ENCODE assay signal across 10 mouse cellular contexts in the genomic region with DNA sequence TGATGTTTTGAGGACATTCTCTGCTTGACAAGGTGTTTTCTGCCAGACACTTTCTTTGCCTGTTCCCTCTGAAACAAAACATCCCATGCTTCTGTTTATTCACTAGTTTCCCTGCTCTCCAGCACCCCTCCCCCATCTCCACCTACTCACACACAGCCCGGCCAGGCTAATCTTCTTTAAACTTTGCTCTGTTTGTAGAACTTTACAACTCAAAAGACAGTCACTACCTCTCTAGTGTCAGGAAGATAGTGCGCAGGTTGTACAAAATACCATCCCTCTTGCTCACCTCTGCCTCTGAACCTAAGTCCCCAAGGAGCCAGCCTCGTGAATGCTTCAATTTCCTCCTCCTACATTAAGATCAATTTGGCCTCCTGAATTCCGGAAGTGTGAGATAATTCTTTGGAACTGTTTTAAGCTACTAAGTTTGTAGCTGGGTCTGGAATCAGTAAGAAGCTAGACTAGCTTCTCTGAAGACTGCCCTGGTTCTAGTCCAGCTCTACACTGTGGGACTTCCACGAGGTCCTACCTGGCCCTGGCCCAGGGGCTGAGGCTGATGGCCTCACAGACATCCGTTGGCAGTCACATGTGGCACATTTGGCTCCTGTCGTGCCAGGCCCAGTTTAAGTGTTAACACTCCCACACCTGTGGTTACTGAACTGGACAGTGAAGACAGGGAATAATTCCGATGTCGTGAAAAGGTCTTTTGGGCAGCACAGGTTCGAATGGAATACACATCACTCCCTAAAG. TPM values are rescaled to one million over a fixed set of nuclear protein-coding genes. Genes with fewer than 3 reads are reported as not detected.
DNase-seq lines count a peak whose midpoint lies in the region; ATAC-seq and TF ChIP-seq lines count a peak whose summit lies in the region.
"Had no signal": no experiment of that assay in that cellular context is flagged by ENCODE, and none has a peak within 500 bp of the region (broad histone marks: within the 10 kb centered on the region; RNA-seq: fewer than 3 reads in every experiment).

No protein-coding gene starts in this region.

- no peak for ATAC-seq in erythroid progenitor cell, adult 5-6 weeks (replicated peaks; ENCODE audit: low FRiP score, poor library complexity, severe bottlenecking)

- H3K27me3 ChIP-seq in heart, adult 2 months (ENCODE audit: control insufficient read depth, insufficient read depth, low read length): no peaks in the 10 kb centered on the region
- H3K27me3 ChIP-seq: limb, embryonic 12.5 days; neural tube, embryonic 13.5 days had no signal

- H3K36me3 ChIP-seq in heart, adult 2 months (ENCODE audit: control insufficient read depth, insufficient read depth, low read length): peaks cover 7% of the 10 kb centered on the region
- H3K36me3 ChIP-seq: limb, embryonic 12.5 days; neural tube, embryonic 13.5 days had no signal

- TF ChIP-seq POLR2A in heart, adult 2 months (IDR thresholded peaks at IDR 0.05; ENCODE audit: insufficient read depth, low read depth, low read length): no peak

- no peak overlapping the region; the same call in 1 of the 2 replicates for H3K4me3 ChIP-seq in brown adipose tissue, adult 24 weeks (ENCODE audit: insufficient read depth, low read depth, low read length)
- H3K4me3 ChIP-seq in heart, adult 2 months: no peak overlapping the region
- H3K4me3 ChIP-seq: limb, embryonic 12.5 days; neural tube, embryonic 13.5 days had no signal

- 0 out of 2 replicates have a peak, but pooled peaks have one; percentile 6 for TF ChIP-seq EP300 in heart, adult 2 months (IDR thresholded peaks at IDR 0.05; ENCODE audit: insufficient read depth, low read depth, low read length)

- H3K4me1 ChIP-seq in brown adipose tissue, adult 24 weeks (ENCODE audit: control insufficient read depth, insufficient read depth, insufficient read length, low read length): peaks cover 32% of the 10 kb centered on the region
- peaks cover 18% of the 10 kb centered on the region for H3K4me1 ChIP-seq in heart, adult 2 months (ENCODE audit: control insufficient read depth, insufficient read depth, low read length)

- peak overlapping the region; percentile 88 for H3K27ac ChIP-seq in brown adipose tissue, adult 24 weeks (replicated peaks; ENCODE audit: low read depth, low read length)
- peak overlapping the region; percentile 72 for H3K27ac ChIP-seq in heart, adult 2 months

- no peak overlapping the region for H3K9ac ChIP-seq in heart, adult 2 months (ENCODE audit: low read depth, low read length)
- H3K9ac ChIP-seq: limb, embryonic 12.5 days; neural tube, embryonic 13.5 days had no signal

- WGBS in heart, adult 2 months: 13% methylated on average over 10 of the region's 10 CpGs

- TF ChIP-seq CTCF in heart, adult 2 months (IDR thresholded peaks at IDR 0.05): no peak

- peak; percentile 35 for DNase-seq in NIH3T3 (ENCODE audit: low read depth)
- peak; percentile 65 to 67 for DNase-seq in heart, adult 2 months
- peak; percentile 23 for DNase-seq in kidney, postnatal 14 days
- DNase-seq in left cerebral cortex, adult 11 months (ENCODE audit: low spot score): no peak
- DNase-seq in frontal cortex, postnatal 25 days (ENCODE audit: low spot score in 2 of 2): no peak
- no peak for DNase-seq in layer of hippocampus, postnatal 10 days (ENCODE audit: low spot score in 2 of 2)

- intact Hi-C loops in heart, adult 2 months (cut with DNase I): loop anchor here (1.0 to 2.0 kb wide), 3 partner anchors 32 to 154 kb away; a partner anchor contains a TSS

- no peaks in the 10 kb centered on the region for H3K79me2 ChIP-seq in heart, adult 2 months (replicated peaks; ENCODE audit: control insufficient read depth, insufficient read depth, low read length)

RNA-seq across cellular contexts. Expression of a gene that starts 31.7 kb away (rescaled TPM):
- 51.3 and 54.7 TPM in 2 replicates for polyA plus RNA-seq in brown adipose tissue, adult 24 weeks (2012; ENCODE audit: insufficient read depth, insufficient read length, missing spikeins)
- total RNA-seq in heart, adult 2 months (2021): 100 to 1,000 TPM; 129 to 134 TPM
- polyA plus RNA-seq in heart, adult 2 months (2012; rRNA removed): 85.2 and 133 TPM in 2 replicates
- total RNA-seq in erythroid progenitor cell, adult 5-6 weeks (2015; ENCODE audit: low replicate concordance): 15.9 and 28.1 TPM in 2 replicates
- 13.2 and 28.7 TPM in 2 replicates for total RNA-seq in erythroid progenitor cell, adult 5-6 weeks (2017; ENCODE audit: low replicate concordance)
- 100 to 1,000 TPM; 238 to 240 TPM for total RNA-seq in layer of hippocampus, postnatal 10 days (2021)

Comparison
In these comparisons a context has a peak if more than half of its experiments do, and no peak if none do; other contexts are left out.
1. DNase-seq: peak in NIH3T3 (single experiment), heart, adult 2 months (2 of 2) and kidney, postnatal 14 days (single experiment); none in left cerebral cortex, adult 11 months (single experiment), frontal cortex, postnatal 25 days (0 of 2) and layer of hippocampus, postnatal 10 days (0 of 2).
2. RNA of a gene that starts 31.7 kb away (total RNA-seq): 238 to 240 TPM in layer of hippocampus, postnatal 10 days and 129 to 134 TPM in heart, adult 2 months; 13.2 to 28.7 TPM in erythroid progenitor cell, adult 5-6 weeks; every median in the first group is over 4 times any median in the second.